Mouse (Mus musculus): Measurements from ENCODE around the gene Arid1b. TPM values are rescaled to one million over a fixed set of nuclear protein-coding genes. Genes with fewer than 3 reads are reported as not detected.

Gene Arid1b
- polyA plus RNA-seq, 2 experiments: 14.7 to 20.5 TPM

GRCm38 (mm10) chr17:5174426-5175020, 180.4 kb downstream of the Arid1b start:
- Histone ChIP-seq H3K36me3 (ENCODE audit: control insufficient read depth, insufficient read depth, low read length) (no peaks in the 10 kb centered on the region), H3K4me1 (ENCODE audit: control insufficient read depth, insufficient read depth, low read length) (peaks cover 7% of the 10 kb centered on the region), H3K4me2 (replicated peaks; ENCODE audit: low read depth, low read length, severe bottlenecking) (no peak overlapping the region), H3K4me3 (replicated peaks; ENCODE audit: low read length) (no peak overlapping the region), H3K9me3 (ENCODE audit: control insufficient read depth, low read length) (no peaks in the 10 kb centered on the region), H3K27me3 (ENCODE audit: control insufficient read depth, insufficient read depth, low read length) (no peaks in the 10 kb centered on the region), H3K27ac (replicated peaks; ENCODE audit: low read depth, low read length) (no peak overlapping the region), H3K9ac (ENCODE audit: low read depth, low read length, severe bottlenecking) (no peak overlapping the region)
- 77% methylated on average over 6 of the region's 6 CpGs for WGBS
- DNase-seq (ENCODE audit: low spot score) (no peak), ATAC-seq (ENCODE audit: low FRiP score, low read depth) (no peak)
- TF ChIP-seq POLR2A (IDR thresholded peaks at IDR 0.05; ENCODE audit: borderline replicate concordance, extremely low read depth, insufficient read depth, insufficient read length): no peak

GRCm38 (mm10) chr17:5175535-5175934, 181.4 kb downstream of the Arid1b start:
- Histone ChIP-seq H3K9me3 (ENCODE audit: control insufficient read depth, low read length) (no peaks in the 10 kb centered on the region), H3K36me3 (ENCODE audit: control insufficient read depth, insufficient read depth, low read length) (no peaks in the 10 kb centered on the region), H3K27me3 (ENCODE audit: control insufficient read depth, insufficient read depth, low read length) (no peaks in the 10 kb centered on the region), H3K27ac (replicated peaks; ENCODE audit: low read depth, low read length) (no peak overlapping the region), H3K4me3 (replicated peaks; ENCODE audit: low read length) (no peak overlapping the region), H3K4me1 (ENCODE audit: control insufficient read depth, insufficient read depth, low read length) (peaks cover 7% of the 10 kb centered on the region), H3K4me2 (replicated peaks; ENCODE audit: low read depth, low read length, severe bottlenecking) (no peak overlapping the region), H3K9ac (ENCODE audit: low read depth, low read length, severe bottlenecking) (no peak overlapping the region)
- 82% methylated on average over 8 of the region's 8 CpGs for WGBS
- no peak for DNase-seq (ENCODE audit: low spot score)
- TF ChIP-seq POLR2A (IDR thresholded peaks at IDR 0.05; ENCODE audit: borderline replicate concordance, extremely low read depth, insufficient read depth, insufficient read length): no peak
- no peak for ATAC-seq (ENCODE audit: low FRiP score, low read depth)

GRCm38 (mm10) chr17:5176315-5176714, 182.2 kb downstream of the Arid1b start:
- no peak overlapping the region for H3K9ac ChIP-seq (ENCODE audit: low read depth, low read length, severe bottlenecking)
- no peak for ATAC-seq (ENCODE audit: low FRiP score, low read depth)
- TF ChIP-seq POLR2A (IDR thresholded peaks at IDR 0.05; ENCODE audit: borderline replicate concordance, extremely low read depth, insufficient read depth, insufficient read length): no peak
- no peak for DNase-seq (ENCODE audit: low spot score)
- H3K4me1 ChIP-seq (ENCODE audit: control insufficient read depth, insufficient read depth, low read length): peaks cover 7% of the 10 kb centered on the region
- no peaks in the 10 kb centered on the region for H3K9me3 ChIP-seq (ENCODE audit: control insufficient read depth, low read length)
- 76% methylated on average over 2 of the region's 2 CpGs for WGBS
- no peaks in the 10 kb centered on the region for H3K27me3 ChIP-seq (ENCODE audit: control insufficient read depth, insufficient read depth, low read length)
- H3K36me3 ChIP-seq (ENCODE audit: control insufficient read depth, insufficient read depth, low read length): no peaks in the 10 kb centered on the region
- no peak overlapping the region for H3K4me3 ChIP-seq (replicated peaks; ENCODE audit: low read length)
- no peak overlapping the region for H3K27ac ChIP-seq (replicated peaks; ENCODE audit: low read depth, low read length)
- H3K4me2 ChIP-seq (replicated peaks; ENCODE audit: low read depth, low read length, severe bottlenecking): no peak overlapping the region

GRCm38 (mm10) chr17:5178534-5178933, 184.4 kb downstream of the Arid1b start:
- H3K4me3 ChIP-seq (replicated peaks; ENCODE audit: low read length): no peak overlapping the region
- H3K4me1 ChIP-seq (ENCODE audit: control insufficient read depth, insufficient read depth, low read length): peaks cover 13% of the 10 kb centered on the region
- no peak overlapping the region for H3K9ac ChIP-seq (ENCODE audit: low read depth, low read length, severe bottlenecking)
- H3K9me3 ChIP-seq (ENCODE audit: control insufficient read depth, low read length): no peaks in the 10 kb centered on the region
- H3K4me2 ChIP-seq (replicated peaks; ENCODE audit: low read depth, low read length, severe bottlenecking): no peak overlapping the region
- H3K27me3 ChIP-seq (ENCODE audit: control insufficient read depth, insufficient read depth, low read length): no peaks in the 10 kb centered on the region
- H3K36me3 ChIP-seq (ENCODE audit: control insufficient read depth, insufficient read depth, low read length): no peaks in the 10 kb centered on the region
- WGBS: 87% methylated on average over 10 of the region's 10 CpGs
- DNase-seq (ENCODE audit: low spot score) (no peak), ATAC-seq (ENCODE audit: low FRiP score, low read depth) (no peak)
- TF ChIP-seq POLR2A (IDR thresholded peaks at IDR 0.05; ENCODE audit: borderline replicate concordance, extremely low read depth, insufficient read depth, insufficient read length): no peak
- H3K27ac ChIP-seq (replicated peaks; ENCODE audit: low read depth, low read length): no peak overlapping the region

GRCm38 (mm10) chr17:5179004-5179403, 184.9 kb downstream of the Arid1b start:
- H3K4me1 ChIP-seq (ENCODE audit: control insufficient read depth, insufficient read depth, low read length): peaks cover 11% of the 10 kb centered on the region
- no peak overlapping the region for H3K4me2 ChIP-seq (replicated peaks; ENCODE audit: low read depth, low read length, severe bottlenecking)
- no peak overlapping the region for H3K4me3 ChIP-seq (replicated peaks; ENCODE audit: low read length)
- H3K9ac ChIP-seq (ENCODE audit: low read depth, low read length, severe bottlenecking): no peak overlapping the region
- ATAC-seq (ENCODE audit: low FRiP score, low read depth) (no peak), DNase-seq (ENCODE audit: low spot score) (no peak)
- TF ChIP-seq POLR2A (IDR thresholded peaks at IDR 0.05; ENCODE audit: borderline replicate concordance, extremely low read depth, insufficient read depth, insufficient read length): no peak
- no peaks in the 10 kb centered on the region for H3K36me3 ChIP-seq (ENCODE audit: control insufficient read depth, insufficient read depth, low read length)
- WGBS: 56% methylated on average over 7 of the region's 7 CpGs
- no peak overlapping the region for H3K27ac ChIP-seq (replicated peaks; ENCODE audit: low read depth, low read length)
- H3K27me3 ChIP-seq (ENCODE audit: control insufficient read depth, insufficient read depth, low read length): no peaks in the 10 kb centered on the region
- H3K9me3 ChIP-seq (ENCODE audit: control insufficient read depth, low read length): no peaks in the 10 kb centered on the region

All from limb, embryonic 14.5 days (tissue).